Mouse (Mus musculus) layer of hippocampus, adult 11-12 months (tissue): ENCODE results near the gene Abcf1.
A peak's percentile ranks its signal among the peaks of the same experiment; 100 is the strongest.
"Not testable (repeated sequence)": the region's sequence is repeated elsewhere in the genome, so short reads cannot be mapped to it uniquely, and the experiment has no call there.

ENCODE experiments used
- DNase-seq: peaks from one replicate; pipeline ENCODE4 v3.0.0; 2022; ENCODE audit warnings: low spot score

The Abcf1 gene

DNA sequence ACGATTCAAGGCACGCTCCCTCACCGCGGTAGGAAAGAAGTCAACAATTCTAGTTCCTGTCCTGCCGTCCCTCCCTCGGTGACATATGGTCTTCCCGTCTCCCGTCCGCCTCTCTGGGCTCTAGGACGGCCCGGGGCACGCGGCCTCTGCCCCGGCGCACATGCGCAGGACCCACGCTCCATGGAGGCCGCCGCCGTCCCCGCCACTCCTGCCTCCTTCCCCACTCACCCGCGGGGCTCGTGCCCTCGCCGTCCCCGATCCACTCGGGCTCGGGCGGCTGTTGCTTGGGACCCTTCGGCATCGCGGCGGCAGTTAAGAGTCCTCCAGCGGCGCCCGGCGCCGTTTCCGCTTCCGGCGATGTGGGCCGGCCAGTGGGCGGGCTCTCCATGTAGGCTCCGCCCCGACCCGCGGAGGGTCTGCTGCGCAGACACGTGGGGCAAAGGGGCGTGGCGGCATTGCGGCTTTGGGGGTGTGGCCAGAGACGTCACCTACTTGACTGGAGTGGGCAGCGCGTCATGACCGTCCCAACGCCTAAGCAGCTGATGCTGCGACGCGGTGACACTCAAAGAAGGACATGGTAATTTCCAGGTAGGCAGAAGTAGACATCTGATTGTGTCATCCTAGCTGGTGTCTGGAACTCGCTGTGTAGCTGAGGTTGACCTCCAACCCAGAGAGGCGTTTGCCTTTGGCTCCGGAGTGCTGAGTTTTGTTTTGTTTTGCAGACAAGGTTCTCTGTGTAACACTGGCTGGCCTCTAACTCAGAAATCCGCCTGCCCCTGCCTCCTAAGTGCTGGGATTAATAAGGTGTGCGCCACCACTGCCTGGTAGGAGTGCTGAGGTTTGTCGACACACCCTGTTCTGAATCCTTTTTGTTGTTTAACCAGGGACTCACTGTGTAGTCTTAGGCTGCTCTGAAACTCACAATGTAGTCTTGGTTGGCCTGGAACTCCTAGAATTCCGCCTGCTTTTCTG lies at the start of gene Abcf1:
TSS of gene Abcf1 (minus strand) at position 344 of the 972 bp plus-strand sequence.
- DNase-seq = peak; percentile 99

DNA sequence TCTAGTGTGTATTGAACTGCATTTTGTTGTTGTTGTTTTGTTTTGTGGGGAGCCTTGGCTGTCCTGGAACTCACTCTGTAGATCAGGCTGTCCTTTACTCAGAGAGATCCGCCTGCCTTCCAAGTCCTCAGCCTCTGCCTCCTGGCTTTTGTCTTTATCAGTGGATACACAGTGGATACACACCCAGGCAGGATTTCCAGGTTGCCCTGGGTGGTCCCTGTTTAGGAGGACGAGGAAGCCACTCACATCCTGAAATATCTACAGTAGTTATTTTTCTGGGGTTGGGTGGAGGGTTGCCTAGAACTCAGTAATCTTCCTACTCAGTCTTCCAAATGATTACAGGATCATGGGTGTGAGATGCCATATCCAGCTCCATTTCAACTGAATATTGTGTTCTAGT lies 49.4 kb upstream of the Abcf1 start:
- DNase-seq = no peak

- no peak for DNase-seq
These were observed 47.5 kb upstream of the Abcf1 start for GRCm38 (mm10) chr17:36017046-36017445.

DNA sequence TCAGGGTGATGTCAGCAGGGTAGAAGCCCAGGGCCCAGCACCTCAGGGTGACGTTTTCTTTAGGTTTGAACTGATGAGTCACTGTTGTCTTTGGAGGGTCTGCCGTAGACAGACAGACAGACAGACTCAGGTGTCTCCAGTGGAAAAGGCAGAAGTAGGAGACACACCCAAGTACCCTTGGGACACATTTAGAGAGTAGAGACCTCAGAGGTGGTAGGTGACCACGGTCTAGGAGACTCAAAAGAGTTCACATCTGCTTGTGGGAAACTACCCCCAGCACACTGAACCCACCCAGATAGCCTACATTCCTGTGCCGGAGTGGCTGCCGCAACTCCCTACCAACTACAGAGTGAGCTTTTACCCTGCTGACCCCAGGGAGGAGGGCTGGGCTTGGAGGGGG lies 45.4 kb upstream of the Abcf1 start:
- no peak for DNase-seq

- not testable (repeated sequence) for DNase-seq
These were observed 34.8 kb upstream of the Abcf1 start for GRCm38 (mm10) chr17:36004409-36004808.

DNA sequence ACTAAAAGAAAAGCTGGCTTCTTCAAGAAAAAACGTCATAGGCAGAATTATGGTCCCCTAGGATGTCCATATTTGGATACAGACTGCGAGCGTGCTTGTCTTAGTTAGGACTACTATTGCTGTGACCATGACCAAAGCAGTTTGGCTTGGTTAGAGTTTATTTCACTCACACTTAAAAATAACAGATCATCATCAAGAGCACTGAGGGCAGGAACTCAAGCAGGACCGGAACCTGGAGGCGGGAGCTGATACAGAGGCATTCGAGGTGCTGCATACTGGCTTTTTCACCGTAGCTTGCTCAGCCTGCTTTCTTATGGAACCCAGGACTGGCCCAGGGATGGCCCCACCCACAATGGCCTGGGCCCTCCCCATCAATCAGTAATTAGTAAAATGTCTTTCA lies 33.8 kb upstream of the Abcf1 start:
- no peak for DNase-seq

DNA sequence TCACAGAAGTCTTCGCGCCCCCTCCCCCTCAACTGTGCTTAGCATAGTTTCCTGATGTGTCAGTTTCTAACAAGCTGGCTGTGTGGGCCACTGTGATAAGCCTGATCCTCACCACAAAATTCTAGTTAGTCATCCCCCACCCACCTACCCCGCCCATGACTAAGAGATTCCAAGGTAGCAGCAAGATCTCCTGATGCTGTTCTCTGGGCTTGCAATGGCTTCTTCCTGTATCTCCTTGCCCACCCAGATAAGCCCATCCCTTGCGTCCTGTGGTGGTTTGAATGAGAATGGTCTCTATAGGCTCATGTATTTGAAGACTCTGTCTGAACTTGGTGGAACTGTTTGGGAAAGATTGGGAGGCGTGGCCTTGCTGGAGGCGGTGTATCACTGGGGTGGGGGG lies 32.4 kb upstream of the Abcf1 start:
- no peak for DNase-seq

- no peak for DNase-seq
These were observed 31.7 kb upstream of the Abcf1 start for GRCm38 (mm10) chr17:36001121-36001897.

- DNase-seq = no peak
These were observed 30.8 kb upstream of the Abcf1 start for GRCm38 (mm10) chr17:36000349-36000748.

DNA sequence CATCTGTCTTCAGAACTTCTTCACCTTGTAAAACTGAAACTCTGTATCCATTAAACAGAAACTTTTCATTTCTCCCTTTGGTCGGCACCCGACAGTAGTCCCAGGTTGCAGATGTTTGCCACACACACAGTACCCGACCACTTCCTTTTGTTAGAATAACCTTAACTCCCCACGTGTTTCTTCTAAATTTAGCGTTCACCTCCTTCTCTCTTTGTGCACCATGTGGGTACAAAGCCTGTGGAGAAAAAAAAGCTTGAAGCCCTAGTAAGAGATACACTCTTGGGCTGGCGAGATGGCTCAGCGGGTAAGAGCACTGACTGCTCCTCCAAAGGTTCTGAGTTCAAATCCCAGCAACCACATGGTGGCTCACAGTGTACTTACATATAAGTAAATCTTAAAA lies 29.8 kb upstream of the Abcf1 start:
- DNase-seq = no peak

GRCm38 (mm10) chr17:35998545-35999305 lies 29.2 kb upstream of the Abcf1 start:
- DNase-seq = no peak

DNA sequence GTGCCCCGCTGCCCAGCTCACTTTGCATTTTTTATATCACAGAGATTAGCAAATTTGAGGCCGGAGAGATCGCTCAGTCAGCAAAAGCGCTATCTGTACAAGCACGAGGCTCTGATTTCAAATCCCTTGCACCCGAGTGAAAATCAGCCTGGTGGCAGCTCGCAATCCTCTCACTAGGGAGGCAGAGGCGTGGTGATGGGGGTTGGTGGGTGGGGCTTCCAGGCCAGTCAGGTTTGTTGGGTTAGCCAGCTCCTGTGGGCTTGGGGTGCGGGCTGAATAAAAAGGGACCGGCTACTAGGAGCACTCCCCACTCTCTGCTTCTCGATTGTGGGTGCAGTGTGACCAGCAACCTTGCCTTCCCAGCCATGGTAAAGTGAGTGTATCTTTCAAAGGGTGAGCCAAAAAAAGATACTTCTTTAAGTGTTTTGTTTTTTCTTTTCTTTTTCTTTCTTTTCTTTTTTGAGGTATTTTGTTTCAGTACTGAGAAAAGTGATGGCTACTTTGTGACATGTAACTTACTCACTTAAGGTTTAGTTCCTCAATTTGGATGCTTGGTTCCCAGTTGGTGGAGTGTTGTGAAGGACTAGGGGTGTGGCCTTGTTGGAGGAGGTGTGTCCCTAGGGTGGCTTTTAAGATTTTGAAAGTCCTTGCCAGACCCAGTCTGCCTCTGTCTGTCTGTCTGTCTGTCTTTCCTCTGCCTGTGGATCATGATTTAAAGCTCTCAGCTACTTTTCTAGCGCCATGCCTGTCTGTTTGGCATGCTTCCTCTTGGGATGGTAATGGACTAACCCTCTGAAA lies 28.4 kb upstream of the Abcf1 start:
- DNase-seq = no peak

- DNase-seq = peak; percentile 98
These were observed 27.4 kb upstream of the Abcf1 start for GRCm38 (mm10) chr17:35996949-35997348.

DNA sequence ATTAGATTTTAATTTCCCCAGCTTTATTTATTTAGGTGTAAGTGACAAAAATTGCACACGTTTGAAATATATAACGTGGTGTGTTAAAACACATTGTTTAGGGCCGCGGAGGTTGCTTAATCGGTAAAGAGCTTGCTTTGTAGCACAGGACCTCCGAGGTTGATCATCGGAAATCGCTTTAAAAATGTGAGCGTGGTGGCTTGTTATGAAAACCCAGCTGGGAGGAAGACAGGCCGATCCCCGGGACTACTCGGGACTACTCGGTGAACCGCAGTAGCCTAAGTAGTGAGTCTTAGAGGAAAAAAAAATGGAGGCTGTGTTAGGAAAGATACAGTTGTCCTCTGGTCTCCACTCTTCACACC lies 25.3 kb upstream of the Abcf1 start:
- DNase-seq = no peak

- DNase-seq = peak; percentile 81
These were observed 24.8 kb upstream of the Abcf1 start for GRCm38 (mm10) chr17:35994175-35994878.

DNA sequence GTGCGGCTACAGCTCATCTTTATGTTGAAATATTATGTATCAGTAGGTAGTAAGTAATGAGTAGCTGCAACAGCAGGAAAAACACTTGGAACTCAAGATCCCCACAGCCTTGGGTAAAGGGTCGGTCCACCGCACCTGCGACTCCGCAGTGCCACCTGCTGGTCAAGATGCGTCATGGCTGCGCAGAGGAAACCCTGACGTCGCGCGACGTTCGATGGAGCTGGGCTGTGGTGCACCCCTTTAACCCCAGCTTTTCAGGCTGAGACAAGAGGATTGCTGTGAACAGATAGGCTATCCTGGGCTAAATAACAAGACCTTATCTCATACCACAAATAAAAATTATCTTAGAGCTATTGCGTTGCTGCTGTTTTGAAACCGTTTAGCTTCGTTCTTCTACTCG lies 24.1 kb upstream of the Abcf1 start:
- DNase-seq = peak; percentile 78

DNA sequence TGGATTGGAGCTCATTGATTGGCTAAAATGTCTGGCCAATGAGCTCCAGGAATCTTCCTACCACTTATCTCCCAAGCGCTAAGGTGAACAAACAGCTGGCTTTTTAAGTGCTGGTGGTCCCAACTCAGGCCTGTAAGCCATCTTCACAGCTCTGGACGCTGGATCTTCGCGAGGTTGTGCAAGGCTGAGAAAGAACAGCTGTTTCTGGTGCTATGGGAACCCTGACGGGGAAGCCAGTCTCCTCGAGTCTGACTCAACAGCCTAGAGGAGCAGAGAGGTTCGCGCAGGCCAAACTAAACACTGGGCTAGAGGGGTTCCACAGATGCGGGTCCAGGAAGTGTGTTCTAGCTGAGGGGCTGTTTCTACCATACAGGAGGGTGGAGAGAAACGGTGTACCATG lies 22.2 kb upstream of the Abcf1 start:
- DNase-seq = no peak

GRCm38 (mm10) chr17:35981776-35982175 lies 12.2 kb upstream of the Abcf1 start:
- DNase-seq = no peak

DNA sequence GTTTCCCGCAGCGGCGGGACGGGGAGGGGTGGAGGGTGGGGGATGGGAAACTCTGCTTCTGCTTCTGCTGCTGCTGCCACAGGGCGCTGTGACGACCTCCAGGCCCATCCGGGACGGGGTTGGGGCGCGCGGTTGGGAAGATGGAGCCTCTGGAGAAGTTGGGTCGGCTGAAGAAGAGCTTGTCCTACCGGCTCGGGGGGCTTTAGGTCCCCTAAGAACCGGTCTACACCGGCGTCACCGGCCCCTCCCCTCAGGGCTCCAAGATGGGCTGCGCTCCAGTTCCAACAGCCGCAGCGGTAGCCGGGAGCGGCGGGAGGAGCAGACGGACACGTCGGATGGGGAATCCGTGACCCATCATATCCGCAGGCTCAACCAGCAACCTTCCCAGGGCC lies 10.8 kb upstream of the Abcf1 start:
- DNase-seq = peak; percentile 53

- DNase-seq = peak; percentile 94
These were observed 10.1 kb upstream of the Abcf1 start, which contains the start of the genes Gnl1 and Prr3 for GRCm38 (mm10) chr17:35979401-35980362. Gene Gnl1 (plus strand): TSS chr17:35979851. Gene Prr3 (minus strand): TSS chr17:35980236.
